Mouse (Mus musculus): Measurements from ENCODE around the gene Slfn5. TPM values are rescaled to one million over a fixed set of nuclear protein-coding genes. Genes with fewer than 3 reads are reported as not detected.
A peak's percentile ranks its signal among the peaks of the same experiment; 100 is the strongest.
"Not testable (repeated sequence)": the region's sequence is repeated elsewhere in the genome, so short reads cannot be mapped to it uniquely, and the experiment has no call there.

Slfn5 gene
- polyA plus RNA-seq, 1 experiment from 2014 or later: 0.31 TPM

- peaks cover 75% of the 10 kb centered on the region for H3K27me3 ChIP-seq (ENCODE audit: poor library complexity, severe bottlenecking)
- H3K4me3 ChIP-seq; H3K9me3 ChIP-seq; H3K4me1 ChIP-seq; DNase-seq (ENCODE audit: extremely low spot score, low spot score); H3K36me3 ChIP-seq (replicated peaks); H3K27ac ChIP-seq: not testable (repeated sequence)
- WGBS: 94% methylated on average over 6 of the region's 6 CpGs
These were observed 27.2 kb upstream of the Slfn5 start for GRCm38 (mm10) chr11:82923910-82924309.

- Histone ChIP-seq H3K9me3 (no peaks in the 10 kb centered on the region), H3K36me3 (replicated peaks) (no peaks in the 10 kb centered on the region), H3K27me3 (ENCODE audit: poor library complexity, severe bottlenecking) (peaks cover 86% of the 10 kb centered on the region), H3K4me3 (no peak overlapping the region), H3K27ac (no peak overlapping the region), H3K4me1 (peaks cover 22% of the 10 kb centered on the region)
- WGBS: 25% methylated on average over 20 of the region's 20 CpGs
- no peak for DNase-seq (ENCODE audit: extremely low spot score, low spot score)
These were observed 22.1 kb upstream of the Slfn5 start for GRCm38 (mm10) chr11:82928897-82929632.

GRCm38 (mm10) chr11:82929633-82929950 lies 21.6 kb upstream of the Slfn5 start:
- Histone ChIP-seq H3K27me3 (ENCODE audit: poor library complexity, severe bottlenecking) (peaks cover 91% of the 10 kb centered on the region), H3K4me1 (peaks cover 22% of the 10 kb centered on the region), H3K36me3 (replicated peaks) (no peaks in the 10 kb centered on the region), H3K9me3 (no peaks in the 10 kb centered on the region), H3K27ac (no peak overlapping the region), H3K4me3 (no peak overlapping the region)
- WGBS: 48% methylated on average over 3 of the region's 3 CpGs
- DNase-seq (ENCODE audit: extremely low spot score, low spot score): no peak

- H3K27me3 ChIP-seq (ENCODE audit: poor library complexity, severe bottlenecking): peaks cover 96% of the 10 kb centered on the region
- H3K27ac ChIP-seq; H3K36me3 ChIP-seq (replicated peaks); DNase-seq (ENCODE audit: extremely low spot score, low spot score); H3K9me3 ChIP-seq: not testable (repeated sequence)
- 1% methylated on average over 79 of the region's 85 CpGs for WGBS
- peaks cover 22% of the 10 kb centered on the region for H3K4me1 ChIP-seq
- peak overlapping the region; percentile 60 for H3K4me3 ChIP-seq
These were observed 20.7 kb upstream of the Slfn5 start for GRCm38 (mm10) chr11:82930391-82930955.

GRCm38 (mm10) chr11:82931161-82931560 lies 20.0 kb upstream of the Slfn5 start:
- not testable (repeated sequence) for H3K9me3 ChIP-seq; DNase-seq (ENCODE audit: extremely low spot score, low spot score); H3K36me3 ChIP-seq (replicated peaks); H3K27ac ChIP-seq
- WGBS: 1% methylated on average over 63 of the region's 63 CpGs
- Histone ChIP-seq H3K27me3 (ENCODE audit: poor library complexity, severe bottlenecking) (peaks cover 96% of the 10 kb centered on the region), H3K4me1 (peaks cover 22% of the 10 kb centered on the region), H3K4me3 (peak overlapping the region; percentile 60)

- under 1% methylated on average over 116 of the region's 119 CpGs for WGBS
- peak overlapping the region; percentile 60 for H3K4me3 ChIP-seq
- not testable (repeated sequence) for H3K9me3 ChIP-seq; H3K27ac ChIP-seq; DNase-seq (ENCODE audit: extremely low spot score, low spot score); H3K36me3 ChIP-seq (replicated peaks)
- peaks cover 96% of the 10 kb centered on the region for H3K27me3 ChIP-seq (ENCODE audit: poor library complexity, severe bottlenecking)
- H3K4me1 ChIP-seq: peaks cover 22% of the 10 kb centered on the region
These were observed 19.3 kb upstream of the Slfn5 start for GRCm38 (mm10) chr11:82931671-82932450.

GRCm38 (mm10) chr11:82933186-82933585 lies 18.0 kb upstream of the Slfn5 start:
- no peak overlapping the region for H3K27ac ChIP-seq
- 2% methylated on average over 27 of the region's 29 CpGs for WGBS
- DNase-seq (ENCODE audit: extremely low spot score, low spot score): no peak
- H3K27me3 ChIP-seq (ENCODE audit: poor library complexity, severe bottlenecking): peaks cover 96% of the 10 kb centered on the region
- no peaks in the 10 kb centered on the region for H3K36me3 ChIP-seq (replicated peaks)
- H3K9me3 ChIP-seq: no peaks in the 10 kb centered on the region
- H3K4me3 ChIP-seq: peak overlapping the region; percentile 60
- H3K4me1 ChIP-seq: peaks cover 22% of the 10 kb centered on the region

GRCm38 (mm10) chr11:82943336-82943735 lies 7.8 kb upstream of the Slfn5 start:
- Histone ChIP-seq H3K27ac (no peak overlapping the region), H3K9me3 (no peaks in the 10 kb centered on the region), H3K4me3 (no peak overlapping the region), H3K4me1 (no peaks in the 10 kb centered on the region), H3K27me3 (ENCODE audit: poor library complexity, severe bottlenecking) (peaks cover 20% of the 10 kb centered on the region), H3K36me3 (replicated peaks) (no peaks in the 10 kb centered on the region)
- DNase-seq (ENCODE audit: extremely low spot score, low spot score): no peak
- 64% methylated on average over 6 of the region's 6 CpGs for WGBS

- H3K4me3 ChIP-seq: no peak overlapping the region
- H3K9me3 ChIP-seq: no peaks in the 10 kb centered on the region
- DNase-seq (ENCODE audit: extremely low spot score, low spot score): no peak
- H3K4me1 ChIP-seq: no peaks in the 10 kb centered on the region
- WGBS: 81% methylated on average over 2 of the region's 2 CpGs
- peaks cover 26% of the 10 kb centered on the region for H3K27me3 ChIP-seq (ENCODE audit: poor library complexity, severe bottlenecking)
- H3K36me3 ChIP-seq (replicated peaks): no peaks in the 10 kb centered on the region
- no peak overlapping the region for H3K27ac ChIP-seq
These were observed 5.5 kb upstream of the Slfn5 start for GRCm38 (mm10) chr11:82945636-82946035.

- H3K4me3 ChIP-seq: no peak overlapping the region
- H3K27me3 ChIP-seq (ENCODE audit: poor library complexity, severe bottlenecking): peaks cover 44% of the 10 kb centered on the region
- no peak for DNase-seq (ENCODE audit: extremely low spot score, low spot score)
- no peaks in the 10 kb centered on the region for H3K9me3 ChIP-seq
- H3K36me3 ChIP-seq (replicated peaks): no peaks in the 10 kb centered on the region
- peaks cover 15% of the 10 kb centered on the region for H3K4me1 ChIP-seq
- no peak overlapping the region for H3K27ac ChIP-seq
- WGBS: 52% methylated on average over 4 of the region's 4 CpGs
These were observed 3.7 kb upstream of the Slfn5 start for GRCm38 (mm10) chr11:82947457-82947856.

- H3K27ac ChIP-seq: no peak overlapping the region
- H3K4me3 ChIP-seq: no peak overlapping the region
- peaks cover 54% of the 10 kb centered on the region for H3K27me3 ChIP-seq (ENCODE audit: poor library complexity, severe bottlenecking)
- H3K4me1 ChIP-seq: peaks cover 15% of the 10 kb centered on the region
- H3K9me3 ChIP-seq: no peaks in the 10 kb centered on the region
- DNase-seq (ENCODE audit: extremely low spot score, low spot score): no peak
- no peaks in the 10 kb centered on the region for H3K36me3 ChIP-seq (replicated peaks)
- 85% methylated on average over 9 of the region's 9 CpGs for WGBS
These were observed 2.1 kb upstream of the Slfn5 start for GRCm38 (mm10) chr11:82949036-82949435.

- peaks cover 63% of the 10 kb centered on the region for H3K27me3 ChIP-seq (ENCODE audit: poor library complexity, severe bottlenecking)
- H3K36me3 ChIP-seq (replicated peaks): no peaks in the 10 kb centered on the region
- H3K9me3 ChIP-seq: no peaks in the 10 kb centered on the region
- peak overlapping the region; percentile 28 for H3K4me3 ChIP-seq
- no peak overlapping the region for H3K27ac ChIP-seq
- peaks cover 15% of the 10 kb centered on the region for H3K4me1 ChIP-seq
- WGBS: 10% methylated on average over 28 of the region's 28 CpGs
- DNase-seq (ENCODE audit: extremely low spot score, low spot score): no peak
These were observed 889 bp downstream of the Slfn5 start for GRCm38 (mm10) chr11:82951865-82952611.
